Mouse (Mus musculus): ENCODE measurements around the gene Otogl.

The Otogl gene

DNA sequence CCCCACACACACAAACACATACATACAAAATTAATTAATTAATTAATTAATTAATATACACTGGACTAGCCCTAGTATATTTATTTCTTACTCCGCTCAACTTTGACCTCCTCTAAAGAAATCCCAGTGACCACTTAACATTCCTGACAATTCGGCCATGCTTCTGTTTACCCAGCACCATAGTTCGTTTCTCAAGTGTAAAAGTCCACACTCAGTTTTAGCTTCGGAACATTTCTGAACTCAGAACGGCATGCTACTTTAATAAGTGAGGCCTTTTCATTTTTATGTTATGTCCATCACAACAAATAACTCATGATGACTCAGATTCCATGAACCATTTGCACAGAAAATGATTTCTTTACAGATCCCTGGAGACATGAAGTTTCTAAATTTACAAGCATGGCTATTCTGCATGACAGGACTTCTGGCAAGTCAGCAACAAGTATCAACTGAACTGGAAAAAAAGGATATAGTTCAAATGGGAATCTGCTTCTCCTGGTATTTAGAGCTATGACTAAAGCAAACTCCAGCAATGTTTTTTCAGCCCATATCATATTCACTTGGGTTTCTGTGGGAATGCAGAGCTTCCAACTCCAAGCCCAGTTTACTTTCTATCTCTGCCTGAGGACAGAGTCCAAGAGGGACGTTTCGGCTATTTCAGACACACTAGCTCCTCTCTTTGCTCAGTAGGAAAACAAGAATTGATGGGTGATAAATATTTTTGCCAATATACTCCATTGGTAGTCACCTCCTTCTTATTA is 6.5 kb downstream of the Otogl start:
- DNase-seq, result no peak

DNA sequence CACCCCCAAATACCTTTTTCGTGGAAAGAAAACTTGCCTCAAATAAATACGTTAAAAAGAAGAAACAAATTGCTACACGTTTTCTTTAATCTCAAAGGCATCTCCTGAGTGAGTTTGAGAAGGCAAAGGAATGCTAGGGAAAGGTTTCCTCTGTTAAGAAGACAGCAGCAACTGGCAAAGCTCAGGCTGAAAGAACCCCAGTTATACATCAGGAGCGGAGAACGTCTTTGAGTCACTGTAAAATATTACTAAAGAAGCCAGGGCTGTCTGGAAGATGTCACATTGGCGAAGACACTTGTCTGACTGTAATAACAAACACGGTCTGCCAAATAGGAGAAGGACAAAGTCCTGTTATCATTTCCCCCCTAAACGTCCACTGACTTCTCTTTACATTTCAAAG is 10.0 kb downstream of the Otogl start:
- no peak for DNase-seq

DNA sequence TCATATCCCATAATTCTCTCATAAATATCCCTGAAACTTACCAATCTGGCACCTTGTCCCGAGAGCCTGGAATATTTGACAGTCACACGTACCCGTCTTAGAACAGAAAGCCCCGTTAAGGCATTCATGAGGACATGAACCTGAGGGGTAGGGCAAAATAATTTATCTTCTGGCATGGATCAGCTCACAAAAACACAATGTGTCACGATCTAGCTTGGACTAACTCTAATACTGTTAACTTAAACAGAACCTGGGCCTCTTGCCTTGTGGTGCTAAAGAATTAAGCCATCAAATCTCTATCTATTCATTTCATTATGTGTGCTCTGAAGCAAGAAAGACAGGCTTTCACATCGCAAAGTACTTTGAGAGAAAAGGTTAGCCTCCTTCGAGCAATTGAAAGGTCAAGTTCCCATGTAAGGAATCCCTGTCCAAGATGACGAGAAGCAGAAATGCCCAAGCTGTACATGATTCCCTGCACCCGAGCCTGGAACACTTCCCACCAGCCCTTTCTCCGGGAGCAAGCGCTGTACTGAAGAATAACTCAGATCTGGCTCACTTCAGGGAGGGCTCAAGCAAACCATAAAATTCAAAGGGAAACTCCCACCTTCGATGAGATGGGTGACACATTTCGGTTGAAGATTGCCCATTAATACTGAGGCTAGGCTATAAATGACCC is 10.6 kb downstream of the Otogl start:
- DNase-seq, result no peak

DNA sequence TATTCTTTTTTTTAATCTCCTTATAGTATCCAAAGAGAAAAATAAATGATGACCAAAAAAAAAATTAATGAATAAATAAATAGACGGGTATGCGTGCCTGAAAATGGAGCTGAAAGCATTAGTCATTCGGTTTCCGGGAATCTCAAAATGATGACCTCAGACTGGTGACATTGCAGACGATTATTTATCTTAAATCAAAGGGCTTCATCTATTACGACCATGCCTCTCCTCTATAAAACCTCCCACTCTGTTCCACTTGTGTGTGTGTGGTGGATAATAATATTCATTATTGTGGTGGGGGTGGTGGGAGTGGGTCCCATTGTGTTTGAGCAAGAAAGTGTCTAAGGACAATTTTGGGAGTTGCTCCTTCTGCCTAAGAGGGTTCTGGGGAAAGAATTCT is 12.0 kb downstream of the Otogl start:
- no peak for DNase-seq

DNA sequence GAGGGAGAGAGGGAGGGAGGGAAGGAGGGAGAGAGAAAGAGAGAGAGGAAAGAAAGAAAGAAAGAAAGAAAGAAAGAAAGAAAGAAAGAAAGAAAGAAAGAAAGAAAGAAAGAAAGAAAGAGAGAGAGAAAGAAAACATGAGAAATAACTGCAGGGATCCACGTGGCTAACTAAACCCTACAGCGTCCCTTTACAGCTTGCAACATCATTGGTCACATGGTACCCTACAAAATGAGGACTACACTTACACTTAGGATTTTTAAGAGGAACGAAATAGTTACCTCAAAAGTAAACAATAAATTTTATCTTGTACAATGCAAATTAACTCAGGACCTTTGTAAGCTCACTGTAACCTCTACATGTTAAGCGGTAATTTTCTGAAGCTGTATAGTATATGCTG is 15.8 kb downstream of the Otogl start:
- DNase-seq, result no peak

DNA sequence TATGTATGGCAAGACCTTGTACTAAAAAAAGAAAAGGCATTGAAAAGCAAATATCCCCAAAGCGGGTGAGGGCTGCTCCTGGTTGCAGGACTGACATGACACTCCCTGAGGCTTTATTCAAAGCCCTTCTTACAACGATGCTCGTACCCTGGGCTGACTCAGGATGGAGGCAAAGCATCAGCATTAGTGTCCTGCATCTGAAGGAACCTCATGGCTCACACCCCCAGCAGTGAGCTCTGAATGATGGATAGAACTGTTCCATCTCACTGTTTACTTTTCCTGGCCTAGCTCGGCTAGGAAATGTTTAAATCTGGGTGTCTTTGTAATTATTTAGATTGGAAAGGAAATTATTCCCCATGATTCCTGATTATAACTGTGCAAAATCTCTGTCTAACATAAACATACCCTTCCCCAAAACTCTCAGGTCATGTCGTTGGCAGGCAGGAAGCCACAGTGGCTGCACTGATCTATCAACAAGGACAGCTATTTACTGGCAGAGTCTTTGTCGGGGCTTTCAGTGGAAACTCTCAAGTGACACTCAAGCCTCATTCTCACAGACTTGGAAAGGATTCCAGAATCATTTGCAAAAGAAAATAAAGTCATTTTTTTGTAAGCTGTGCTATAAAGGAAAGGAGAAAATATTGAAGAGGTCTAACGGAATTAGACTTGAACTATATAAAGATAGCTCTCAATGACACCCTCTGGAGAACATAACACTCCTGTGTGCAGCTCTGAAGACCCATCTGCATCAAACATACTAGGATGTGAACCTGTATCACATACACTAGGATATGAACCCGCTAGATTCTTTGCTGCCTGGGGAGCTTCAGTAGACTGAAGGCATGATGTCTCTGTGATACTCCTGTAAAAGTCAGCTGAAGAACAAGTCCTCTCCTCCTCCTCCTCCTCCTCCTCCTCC is 17.0 kb downstream of the Otogl start:
- no peak for DNase-seq

DNA sequence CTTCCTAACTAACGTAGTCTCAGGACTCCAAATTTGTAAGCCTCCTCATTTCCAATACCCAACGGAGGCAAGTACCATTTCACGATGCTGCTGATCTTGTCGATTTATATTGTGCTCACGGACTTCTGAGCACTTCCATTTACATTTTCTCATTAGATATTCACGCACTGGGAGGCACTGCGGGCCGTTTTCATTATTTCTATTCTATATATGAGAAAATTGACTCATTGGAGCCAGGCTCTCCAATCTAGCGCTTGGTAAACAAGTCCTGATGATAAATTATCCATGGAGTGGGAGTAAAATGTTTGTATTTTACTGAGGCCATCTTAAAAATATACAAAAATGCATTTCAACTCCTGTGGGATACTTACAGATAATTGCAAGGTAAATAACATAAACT is 21.5 kb downstream of the Otogl start:
- no peak for DNase-seq

DNA sequence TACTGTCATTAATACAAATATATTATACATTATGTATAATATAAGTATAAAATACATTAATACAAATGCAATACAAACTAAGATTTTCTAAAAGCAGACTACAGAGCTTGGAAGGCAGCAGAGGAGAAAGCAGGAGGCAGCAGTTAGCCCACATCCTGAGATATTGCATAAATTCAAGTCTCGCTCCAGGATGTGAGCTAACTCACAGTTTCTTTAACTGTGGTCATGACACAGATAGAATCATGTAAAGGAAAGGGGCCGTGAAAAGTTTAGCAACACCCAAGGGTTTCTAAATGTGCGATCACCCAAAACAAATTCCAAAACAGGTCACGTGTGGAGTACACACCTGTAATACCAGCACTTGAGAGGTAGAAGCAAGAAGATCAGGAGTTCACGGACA is 39.4 kb downstream of the Otogl start:
- no peak for DNase-seq

DNA sequence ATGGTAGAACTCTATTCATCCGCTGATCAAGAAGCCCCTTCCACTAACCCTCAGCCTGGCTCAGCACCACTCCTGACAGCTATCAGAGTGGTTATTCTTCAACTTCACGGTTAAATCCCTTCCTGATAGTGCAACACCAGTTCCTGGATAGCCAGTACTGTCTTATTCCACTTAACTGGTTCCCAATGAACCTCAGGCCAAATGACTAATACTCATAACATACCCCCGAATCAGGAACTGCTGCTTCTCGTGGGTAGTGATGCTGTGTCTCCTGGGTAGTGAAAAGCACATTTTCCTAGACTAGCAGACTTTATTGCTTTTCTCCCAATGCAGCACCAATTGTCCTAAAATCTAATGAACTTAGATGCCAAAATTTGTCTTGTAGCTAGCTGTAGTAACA is 39.8 kb downstream of the Otogl start:
- no peak for DNase-seq

DNA sequence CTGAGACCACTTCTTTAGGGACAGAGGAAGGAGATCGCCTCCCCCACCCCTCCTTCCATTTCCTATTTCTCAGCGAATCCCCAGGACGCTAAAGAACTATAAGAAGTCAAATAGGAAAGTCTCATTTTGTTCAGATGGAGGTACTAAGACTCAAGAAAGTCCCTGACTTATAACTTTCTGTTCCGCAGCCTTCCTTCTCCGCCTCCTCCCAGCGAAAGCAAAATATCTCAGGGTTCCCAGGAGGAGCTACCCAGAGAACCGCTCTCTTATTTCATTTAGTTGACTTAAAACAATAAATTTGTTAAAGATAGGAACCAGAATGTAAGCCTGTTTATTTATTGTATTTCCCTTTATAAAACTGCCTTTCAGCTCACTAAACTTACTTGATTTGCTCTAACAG is 41.4 kb downstream of the Otogl start:
- no peak for DNase-seq

DNA sequence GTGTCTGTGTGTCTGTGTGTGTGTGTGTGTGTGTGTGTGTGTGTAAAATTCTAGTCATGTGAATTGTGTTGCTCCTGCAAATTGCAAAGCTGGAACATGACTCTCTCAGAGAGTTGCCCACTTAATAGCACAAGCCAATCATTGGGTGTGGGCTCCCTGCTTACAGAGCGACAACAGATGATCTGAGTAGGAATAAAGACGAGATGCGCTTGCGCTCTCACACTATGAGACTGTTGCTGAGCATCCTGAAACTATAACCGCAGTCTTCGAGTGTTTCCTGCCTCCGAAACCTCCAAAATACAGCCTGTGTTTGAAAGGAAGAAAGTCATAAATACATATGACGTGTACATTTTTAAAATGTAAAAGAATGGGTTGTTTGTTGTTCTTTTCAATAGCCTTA is 43.0 kb downstream of the Otogl start:
- DNase-seq, result no peak

DNA sequence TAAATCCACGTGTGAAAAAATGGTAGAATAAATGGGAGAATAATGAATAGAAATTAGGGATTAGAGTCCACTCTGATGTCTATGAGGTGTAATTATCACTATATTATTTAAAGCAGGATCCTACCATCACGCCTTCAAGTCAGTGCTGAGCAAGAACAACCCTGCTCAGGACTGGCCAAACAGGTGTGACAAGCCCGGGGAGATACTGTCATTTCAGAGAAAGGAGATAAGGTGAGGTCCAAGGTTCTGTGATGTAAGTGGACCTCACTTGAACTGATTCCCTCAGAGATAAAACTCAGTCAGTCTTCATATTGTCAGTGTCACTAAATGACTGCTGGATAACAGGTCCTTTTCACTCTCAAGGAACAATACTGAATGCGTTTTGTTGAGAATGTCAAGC is 44.5 kb downstream of the Otogl start:
- DNase-seq, result no peak

DNA sequence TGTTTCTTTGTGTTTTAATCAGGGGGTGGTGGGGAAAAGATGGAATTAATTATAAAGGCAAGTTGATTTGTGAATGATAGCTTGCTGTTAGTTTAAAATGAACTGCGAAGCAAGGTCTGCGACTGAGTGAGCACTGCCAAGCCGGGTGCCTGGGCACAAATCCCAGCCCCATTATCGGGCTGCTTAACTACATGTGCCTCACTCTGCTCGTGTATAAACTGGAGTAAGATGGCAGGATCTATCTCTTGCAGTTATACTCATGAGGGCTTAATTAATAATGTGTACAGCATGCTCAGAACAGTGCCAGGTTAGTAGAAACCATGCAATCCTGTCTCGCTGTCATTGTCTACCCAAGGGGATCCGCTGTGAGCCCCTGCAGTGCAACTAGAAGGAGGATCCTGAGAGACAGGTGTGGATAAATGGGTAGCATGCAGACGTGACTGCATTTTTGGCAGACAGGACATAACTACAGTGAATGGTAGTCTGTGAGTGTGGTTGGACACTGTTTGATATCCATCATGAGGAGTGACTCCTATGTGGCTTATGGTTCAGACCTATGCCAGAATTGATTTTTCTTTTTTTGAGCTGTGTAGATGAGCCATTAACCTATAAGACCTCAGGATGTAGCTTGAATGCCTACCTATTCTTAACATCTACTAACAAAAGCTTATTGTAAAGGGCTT is 51.6 kb downstream of the Otogl start:
- DNase-seq, result peak; percentile 19

DNA sequence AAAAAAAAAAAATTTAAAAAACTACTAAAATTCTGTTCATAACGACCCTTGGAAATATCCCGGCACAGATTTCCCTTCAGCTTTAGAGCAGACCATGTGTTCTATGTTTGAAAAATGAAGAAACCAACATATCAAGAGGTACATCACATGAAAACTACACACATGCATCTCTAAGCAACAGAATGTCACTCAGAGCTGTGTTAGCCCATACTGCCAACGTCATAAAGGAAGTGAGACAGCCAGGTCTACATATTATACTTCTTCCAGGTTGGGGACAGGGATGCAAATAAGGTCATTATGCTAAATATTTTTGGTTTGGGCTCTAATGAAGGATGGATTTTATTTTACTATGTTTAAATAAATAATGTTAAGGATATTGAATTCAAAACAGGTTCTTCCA is 52.7 kb downstream of the Otogl start:
- DNase-seq, result no peak

DNA sequence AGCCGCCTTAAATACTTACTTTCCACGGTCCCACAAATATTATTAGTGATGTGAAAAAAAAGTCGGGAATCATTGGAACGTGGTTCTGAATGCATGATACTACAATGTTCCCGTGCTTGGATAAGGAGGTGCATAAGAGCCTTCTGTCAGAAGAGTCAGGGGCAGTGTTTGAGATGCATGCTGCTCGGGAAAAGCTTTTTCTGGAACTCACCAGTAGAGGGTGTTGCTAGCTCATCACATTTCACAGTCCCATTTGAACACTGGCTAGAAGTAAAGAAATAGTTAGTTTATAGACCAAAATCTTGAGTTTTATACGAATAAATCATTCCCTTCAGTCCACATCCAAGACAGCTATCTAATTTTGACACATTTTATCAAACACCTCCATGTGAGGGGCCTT is 53.2 kb downstream of the Otogl start:
- peak; percentile 14 for DNase-seq

DNA sequence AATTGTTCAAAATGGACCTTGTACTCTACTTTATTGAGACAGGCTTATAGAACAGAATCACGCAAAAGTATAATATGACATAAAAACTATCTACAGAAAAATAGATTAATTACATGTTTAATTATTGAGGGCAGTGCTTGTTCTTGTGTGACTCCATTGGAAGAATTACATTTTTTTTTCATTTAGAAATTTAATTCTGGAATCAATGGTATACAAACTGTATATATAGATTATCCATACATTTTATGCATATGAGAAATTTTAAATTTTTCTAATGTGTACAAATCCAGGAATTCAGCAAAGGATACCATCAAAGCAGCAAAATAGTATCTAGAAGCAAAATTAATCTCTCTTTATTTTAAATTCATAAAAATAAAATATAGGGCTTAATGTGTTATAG is 67.0 kb downstream of the Otogl start:
- no peak for DNase-seq

DNA sequence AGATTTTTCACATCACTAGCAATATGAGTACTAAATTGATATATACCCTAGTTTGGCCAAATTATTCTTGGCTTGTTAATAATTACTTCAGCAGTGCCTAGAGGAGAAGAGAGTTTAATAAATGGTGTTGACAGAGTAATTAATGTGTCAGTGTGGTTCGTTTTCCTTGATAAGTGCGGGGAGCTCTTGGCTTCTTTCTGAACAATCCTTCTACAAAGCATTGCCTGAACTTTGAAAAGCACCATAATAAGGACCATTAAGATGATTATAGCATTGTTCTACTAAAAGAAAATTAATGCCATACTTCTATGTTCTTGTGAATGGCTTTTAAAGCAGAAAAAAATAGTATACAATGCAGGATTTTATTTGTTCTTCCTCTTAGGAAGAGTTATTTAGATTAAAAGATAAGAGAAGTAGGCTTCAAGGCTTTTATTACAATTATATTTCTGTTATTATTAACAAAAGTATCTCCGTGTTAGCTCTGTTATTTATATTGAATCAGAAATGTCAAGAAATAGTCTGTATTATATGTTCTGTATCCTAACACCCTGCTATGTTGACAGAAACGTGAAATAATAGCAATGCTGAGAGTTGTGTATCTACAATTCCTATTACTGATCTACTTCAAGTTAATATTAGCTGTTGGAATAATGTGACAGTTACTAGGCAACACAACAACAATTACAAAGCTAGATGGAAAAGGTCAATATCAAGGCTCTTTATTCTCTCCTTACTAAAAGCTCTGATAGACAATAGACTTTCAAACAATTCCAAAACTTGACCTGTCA is 77.3 kb downstream of the Otogl start:
- no peak for DNase-seq

DNA sequence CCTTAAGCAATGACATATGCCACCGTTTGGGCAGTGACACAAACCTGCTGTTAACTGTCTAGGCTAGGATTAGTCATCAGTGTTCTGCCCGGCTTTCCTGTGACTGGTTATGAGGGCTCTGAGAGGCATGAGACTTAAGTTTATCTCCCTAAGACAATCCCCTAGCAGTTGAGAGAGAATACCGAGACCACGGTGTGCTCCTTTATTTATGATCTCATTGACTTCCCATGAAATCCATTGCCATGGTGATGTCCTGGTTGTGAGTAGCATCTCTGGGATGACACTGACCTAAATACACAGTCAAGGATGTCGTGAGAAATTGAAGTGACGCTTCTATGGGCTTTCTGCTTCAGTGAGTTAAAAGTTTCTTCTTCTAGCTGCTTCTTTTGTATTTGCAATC is 82.8 kb downstream of the Otogl start:
- DNase-seq, result no peak

DNA sequence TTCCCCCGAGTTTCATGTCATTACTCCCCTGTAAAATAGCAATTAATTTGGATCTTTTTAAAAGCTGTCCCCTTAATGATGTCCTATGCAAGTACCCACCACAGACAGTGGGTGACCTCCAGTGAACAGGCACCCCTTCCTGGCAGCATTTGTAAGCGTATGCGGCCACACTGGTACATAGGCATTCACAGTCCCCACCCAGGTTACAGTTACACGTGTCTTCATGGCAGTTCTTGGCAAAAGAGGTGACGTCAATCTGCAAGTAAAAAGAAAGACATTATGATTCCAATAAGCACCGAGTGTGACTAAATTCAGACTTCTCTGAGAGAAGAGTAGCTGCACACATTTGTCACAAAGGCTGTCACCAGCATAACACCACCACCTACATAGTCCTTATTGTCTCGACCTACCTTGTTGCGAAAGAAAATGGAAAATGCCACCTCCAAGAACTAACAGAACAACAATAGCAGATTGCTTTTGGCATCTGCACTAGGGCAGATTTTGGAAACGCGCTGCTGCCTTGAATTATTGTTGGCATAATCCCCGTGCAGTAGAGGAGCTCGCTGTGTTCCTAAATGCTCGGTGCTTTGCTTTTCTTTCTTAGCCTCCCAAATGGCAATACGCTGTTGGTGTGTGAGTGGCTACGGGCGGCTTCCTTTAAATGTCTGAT is 98.0 kb downstream of the Otogl start:
- DNase-seq, result no peak

DNA sequence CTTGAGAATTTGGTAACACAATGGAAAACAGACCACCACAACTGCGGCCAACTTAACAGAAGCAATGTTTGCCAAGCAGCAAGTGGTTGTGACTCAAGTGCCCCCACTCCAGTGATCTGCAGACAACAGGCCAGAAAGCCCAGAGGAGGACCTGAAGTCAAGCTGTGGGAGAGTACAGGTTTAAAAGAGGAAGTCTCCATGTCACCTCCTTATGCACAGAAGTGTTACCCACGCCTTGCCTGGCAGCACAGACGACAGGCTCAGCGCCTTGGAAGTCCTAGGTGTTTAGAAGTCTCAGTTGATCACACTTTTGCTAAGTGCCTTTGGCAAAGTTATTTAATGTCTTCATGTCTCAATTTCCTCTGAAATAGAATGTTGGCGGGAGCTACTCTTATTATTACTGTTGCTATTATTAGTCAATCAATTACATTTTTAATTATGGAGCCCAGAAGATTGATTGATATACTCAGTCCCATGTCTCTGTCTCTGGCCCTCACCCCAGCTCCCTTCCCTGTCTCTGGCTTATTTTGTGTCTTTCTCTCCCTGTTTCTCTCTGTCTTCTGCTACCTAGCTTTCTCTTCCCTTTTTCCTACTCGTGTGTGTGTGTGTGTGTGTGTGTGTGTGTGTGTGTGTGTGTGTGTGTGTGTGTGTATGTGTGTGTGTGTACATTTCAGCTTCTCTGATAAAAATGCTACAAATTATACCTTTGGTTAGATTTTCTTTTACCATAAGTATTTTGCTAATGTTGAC is 101.1 kb downstream of the Otogl start:
- no peak for DNase-seq

DNA sequence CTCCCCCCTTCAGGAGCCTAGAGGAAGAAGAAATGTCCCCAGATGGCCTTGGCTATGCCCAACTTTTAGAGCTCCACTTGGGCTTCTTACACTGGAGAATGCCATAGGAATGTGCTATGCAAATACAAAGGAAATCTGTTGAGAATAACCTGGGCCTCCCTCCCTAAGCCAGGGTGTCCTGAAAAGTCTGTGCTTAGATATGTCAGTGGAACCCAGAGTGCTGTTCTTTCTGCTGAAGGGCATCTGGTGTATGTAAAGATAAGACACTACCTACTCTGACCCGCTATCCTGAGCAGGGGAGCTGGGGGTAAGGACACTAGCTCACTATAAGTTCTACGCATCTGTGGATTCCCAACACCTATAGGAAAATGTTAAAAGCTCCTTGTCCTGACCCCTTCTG is 106.7 kb downstream of the Otogl start:
- no peak for DNase-seq
